Mouse (Mus musculus) embryonic fibroblast, embryonic 13.5 days (primary cell): ENCODE data around the gene Ptrh2. TPM values are rescaled to one million over a fixed set of nuclear protein-coding genes. Genes with fewer than 3 reads are reported as not detected.

Experiments
- H3K27ac ChIP-seq: 2 replicates; pipeline ENCODE4 v1.5.1; 2012; ENCODE audit warnings: low read length, control low read depth, inconsistent platforms; ENCODE audit not compliant: insufficient read depth
- H3K4me1 ChIP-seq: 2 replicates; pipeline ENCODE4 v1.6.1; 2011; ENCODE audit warnings: low read length; ENCODE audit not compliant: control insufficient read depth, insufficient read depth
- H3K4me3 ChIP-seq: 2 replicates; pipeline ENCODE4 v1.5.1; 2011; ENCODE audit warnings: mild to moderate bottlenecking, control low read depth, low read length; ENCODE audit not compliant: insufficient read depth
- CTCF ChIP-seq: IDR thresholded peaks from 2 replicates; pipeline ENCODE4 v1.5.1; 2011; ENCODE audit warnings: mild to moderate bottlenecking, control low read depth, low read length, moderate library complexity, borderline replicate concordance; ENCODE audit not compliant: insufficient read depth
- POLR2A ChIP-seq: IDR thresholded peaks from 2 replicates; pipeline ENCODE4 v1.6.1; 2011; ENCODE audit warnings: low read depth, mild to moderate bottlenecking, control low read depth, low read length, moderate library complexity
- polyA plus RNA-seq: library from polyadenylated mRNA; stranded (reverse); fragments of >200 nt; gene quantifications from 2 replicates; pipeline ENCODE4 v1.2.4, GENCODE M21; 2011; ENCODE audit warnings: low read depth; ENCODE audit not compliant: missing spikeins, insufficient read length

Gene Ptrh2
- polyA plus RNA-seq, 1 experiment, result 18.3 TPM

DNA sequence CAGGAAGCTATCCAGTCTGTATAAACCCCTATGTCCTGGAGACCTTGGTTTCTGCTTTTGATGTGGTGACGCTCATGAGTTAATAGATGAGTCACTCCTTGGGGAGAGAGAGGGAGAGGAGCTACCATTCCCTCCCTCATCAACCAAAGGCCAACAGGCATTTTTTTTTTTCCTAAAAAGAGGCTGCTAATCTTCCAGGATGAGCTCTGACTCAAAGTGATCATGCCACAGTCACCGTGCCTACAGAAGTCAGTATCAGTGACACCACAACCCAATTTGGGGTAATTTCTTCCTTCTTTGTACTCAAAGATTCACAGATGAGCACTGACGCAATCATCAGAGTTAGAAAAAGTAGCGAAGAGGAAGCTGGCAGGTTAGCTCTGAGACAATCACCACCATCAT is 31.2 kb upstream of the Ptrh2 start:
- TF ChIP-seq CTCF (no peak), POLR2A (no peak)
- Histone ChIP-seq H3K4me1 (peaks cover 19% of the 10 kb centered on the region), H3K4me3 (no peak overlapping the region), H3K27ac (peak overlapping the region; percentile 99)

DNA sequence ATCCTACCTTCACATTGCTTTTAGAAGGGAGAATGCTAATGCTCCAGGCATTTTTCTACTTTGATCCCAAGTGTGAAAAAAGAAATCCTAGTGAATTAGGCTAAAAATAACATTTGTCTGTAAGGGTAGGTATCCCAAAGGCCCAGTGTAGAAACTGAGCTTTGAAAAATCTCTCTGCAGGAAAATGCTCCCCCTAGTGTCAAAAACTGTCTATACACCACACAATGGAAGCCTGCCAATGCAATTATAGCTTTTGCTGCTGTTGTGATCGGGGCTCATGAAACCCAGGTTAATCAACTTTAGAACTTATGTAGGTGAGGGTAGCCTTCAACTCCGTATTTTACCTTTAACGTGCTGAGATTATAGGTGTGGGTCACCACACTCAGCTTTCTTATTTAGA is 30.3 kb upstream of the Ptrh2 start:
- Histone ChIP-seq H3K4me3 (no peak overlapping the region), H3K4me1 (peaks cover 16% of the 10 kb centered on the region), H3K27ac (peak overlapping the region; percentile 100)
- no peak for TF ChIP-seq POLR2A
- no peak for TF ChIP-seq CTCF

DNA sequence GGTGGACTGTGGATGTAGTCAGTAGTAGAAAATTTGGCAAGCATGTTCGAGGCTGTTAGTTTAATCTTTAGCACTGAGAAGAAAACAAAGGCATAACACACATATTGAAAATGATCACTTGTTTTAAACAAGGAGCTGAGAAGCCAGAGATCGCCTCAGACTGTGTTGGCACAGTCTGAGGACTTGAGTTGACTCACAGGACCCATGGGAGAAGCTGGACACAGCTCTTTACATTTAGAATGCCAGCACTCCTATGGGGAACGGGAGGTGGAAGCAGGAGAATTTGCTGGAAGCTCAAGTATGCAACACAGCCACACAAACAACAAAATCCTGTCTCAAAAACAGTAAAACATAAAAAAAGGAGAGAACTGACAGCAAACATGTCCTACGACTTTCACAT is 29.7 kb upstream of the Ptrh2 start:
- TF ChIP-seq CTCF, result no peak
- TF ChIP-seq POLR2A, result peak; percentile 7; the same call in 1 of the 2 replicates
- Histone ChIP-seq H3K4me3 (no peak overlapping the region), H3K27ac (peak overlapping the region; percentile 100), H3K4me1 (peaks cover 12% of the 10 kb centered on the region)

DNA sequence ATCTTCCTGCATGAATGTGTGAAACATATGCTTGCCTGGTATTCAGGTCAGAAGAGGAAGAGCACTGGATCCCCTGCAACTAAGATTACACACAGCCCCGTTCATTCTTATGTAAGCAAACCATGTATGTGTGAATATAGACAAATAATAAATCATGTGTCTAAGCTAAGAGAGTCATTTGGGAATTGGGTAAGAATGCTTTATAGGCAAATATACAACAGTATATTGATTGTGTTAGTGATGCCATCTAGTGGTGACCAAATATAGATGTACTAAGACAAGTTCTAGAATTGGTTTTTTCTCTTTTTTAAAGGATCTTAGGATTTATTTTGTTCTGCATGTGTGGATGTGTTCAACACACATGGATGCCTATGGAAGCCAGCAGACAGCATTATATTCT is 28.1 kb upstream of the Ptrh2 start:
- Histone ChIP-seq H3K4me3 (no peak overlapping the region), H3K27ac (peak overlapping the region; percentile 78), H3K4me1 (peaks cover 9% of the 10 kb centered on the region)
- TF ChIP-seq POLR2A (no peak), CTCF (no peak)

DNA sequence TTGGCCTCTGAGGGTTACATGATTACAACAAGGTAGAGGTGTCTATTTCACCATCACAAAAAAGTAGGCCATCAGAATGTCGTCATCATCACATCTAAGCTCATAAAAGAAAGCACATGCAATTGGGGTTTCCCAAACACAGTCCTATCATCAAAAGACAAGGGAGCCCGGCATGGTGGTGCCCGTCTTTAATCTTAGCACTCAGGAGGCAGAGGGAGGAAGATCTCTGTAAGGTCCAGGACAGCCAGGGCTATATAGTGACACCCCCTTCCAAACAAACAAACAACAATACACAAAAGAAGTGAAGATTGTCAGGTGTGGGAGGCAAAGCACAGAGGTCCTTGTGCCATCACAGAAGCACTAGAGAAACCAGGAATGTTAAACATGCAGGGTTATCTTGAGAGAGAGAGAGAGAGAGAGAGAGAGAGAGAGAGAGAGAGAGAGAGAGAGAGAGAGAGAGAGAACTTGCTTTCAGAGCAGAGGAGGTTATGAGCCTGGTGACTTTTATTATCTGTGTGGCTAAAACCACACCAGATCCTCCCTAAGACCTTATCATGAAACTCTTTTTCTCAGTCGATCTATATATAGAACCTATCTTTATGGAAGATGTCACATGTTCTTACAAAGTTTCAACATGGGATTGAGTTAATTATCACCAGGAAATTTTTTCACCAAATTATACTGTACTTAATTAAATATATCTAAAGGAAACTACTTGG is 26.8 kb upstream of the Ptrh2 start:
- Histone ChIP-seq H3K4me3 (no peak overlapping the region), H3K27ac (peak overlapping the region; percentile 47; the same call in 1 of the 2 replicates), H3K4me1 (peaks cover 8% of the 10 kb centered on the region)
- TF ChIP-seq CTCF (no peak), POLR2A (no peak)

DNA sequence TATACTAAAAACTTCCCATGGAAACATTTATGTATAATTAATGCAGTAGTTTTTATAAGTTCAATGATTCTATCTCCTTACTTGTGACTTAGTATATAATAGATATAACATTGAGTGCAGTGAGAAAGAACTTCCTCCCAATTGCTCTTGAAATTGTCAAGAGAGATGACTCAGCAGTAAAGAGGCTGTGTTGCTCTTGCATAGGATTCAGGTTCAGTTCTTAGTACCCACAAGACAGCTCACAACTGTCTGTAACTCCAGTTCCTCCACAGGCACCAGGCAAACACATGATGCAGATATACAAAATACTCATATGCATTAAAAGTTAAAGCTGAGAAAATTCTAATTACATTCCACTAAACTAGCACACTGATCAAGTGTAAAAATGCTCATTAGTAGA is 25.9 kb upstream of the Ptrh2 start:
- Histone ChIP-seq H3K4me1 (peaks cover 2% of the 10 kb centered on the region; the same call in 1 of the 2 replicates), H3K27ac (no peak overlapping the region; the same call in 1 of the 2 replicates), H3K4me3 (no peak overlapping the region)
- TF ChIP-seq POLR2A (no peak), CTCF (no peak)

DNA sequence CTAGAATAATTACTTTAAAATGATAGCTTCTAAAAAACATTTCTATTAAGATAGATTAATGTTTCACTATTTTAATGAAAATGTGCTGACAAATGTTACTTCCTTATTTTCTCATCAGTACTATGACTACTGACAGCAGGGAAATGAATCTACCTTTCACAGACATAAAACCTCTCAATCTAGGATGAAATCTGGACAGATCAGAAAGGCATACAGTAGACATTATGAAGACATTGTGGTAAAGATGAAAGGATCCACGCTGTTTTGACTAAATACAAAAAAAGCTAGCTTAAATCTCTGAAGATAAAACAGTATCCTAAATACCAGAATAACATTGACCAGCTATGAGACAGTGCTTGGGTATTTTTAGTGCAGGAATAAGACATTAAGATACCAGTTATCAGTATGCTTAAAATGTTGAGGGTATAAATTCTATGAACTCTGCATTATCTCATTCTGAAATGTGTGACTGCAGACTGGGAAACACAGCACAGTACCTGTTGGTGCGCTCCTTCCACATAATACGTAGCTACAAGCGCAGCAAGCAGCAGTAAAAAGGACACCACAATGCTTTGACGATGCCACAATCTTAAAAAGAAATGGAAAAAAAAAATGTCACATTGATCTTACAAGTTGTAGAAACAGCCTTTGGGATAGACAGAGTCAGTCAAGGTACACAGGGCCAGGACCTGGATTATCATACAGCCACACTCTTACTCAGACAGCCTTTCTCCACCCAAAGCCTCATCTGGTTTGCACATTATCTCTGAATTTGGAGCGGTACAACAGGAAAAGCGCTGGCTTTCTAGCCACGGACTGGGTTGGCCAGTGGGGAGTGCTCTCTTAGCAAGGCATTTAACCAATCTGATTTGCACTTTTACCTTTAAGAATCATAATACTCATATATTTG is 20.5 kb upstream of the Ptrh2 start:
- H3K4me3 ChIP-seq, result no peak overlapping the region
- TF ChIP-seq CTCF, result no peak
- TF ChIP-seq POLR2A, result no peak
- no peaks in the 10 kb centered on the region; the same call in 1 of the 2 replicates for H3K4me1 ChIP-seq
- H3K27ac ChIP-seq, result no peak overlapping the region

DNA sequence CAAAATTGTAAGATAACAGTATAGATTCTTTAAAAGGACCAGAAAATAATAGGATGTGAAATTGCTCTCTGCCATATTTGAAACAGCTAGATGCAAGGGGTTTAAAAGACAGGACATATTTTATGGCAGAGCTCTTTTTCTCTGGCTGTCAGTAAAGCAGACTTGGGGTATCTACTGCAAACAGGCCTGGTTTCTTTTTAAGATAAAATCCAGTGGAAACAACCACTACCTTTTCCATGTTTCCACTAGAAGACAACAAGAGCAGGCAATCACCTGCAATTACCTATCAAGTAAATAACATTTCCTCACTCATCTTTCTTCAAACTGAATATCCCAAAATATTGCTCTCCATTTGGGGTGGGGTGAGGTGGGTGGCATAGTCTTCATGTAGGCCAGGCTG is 19.8 kb upstream of the Ptrh2 start:
- Histone ChIP-seq H3K4me3 (no peak overlapping the region), H3K27ac (no peak overlapping the region), H3K4me1 (no peaks in the 10 kb centered on the region)
- TF ChIP-seq POLR2A (no peak), CTCF (no peak)

DNA sequence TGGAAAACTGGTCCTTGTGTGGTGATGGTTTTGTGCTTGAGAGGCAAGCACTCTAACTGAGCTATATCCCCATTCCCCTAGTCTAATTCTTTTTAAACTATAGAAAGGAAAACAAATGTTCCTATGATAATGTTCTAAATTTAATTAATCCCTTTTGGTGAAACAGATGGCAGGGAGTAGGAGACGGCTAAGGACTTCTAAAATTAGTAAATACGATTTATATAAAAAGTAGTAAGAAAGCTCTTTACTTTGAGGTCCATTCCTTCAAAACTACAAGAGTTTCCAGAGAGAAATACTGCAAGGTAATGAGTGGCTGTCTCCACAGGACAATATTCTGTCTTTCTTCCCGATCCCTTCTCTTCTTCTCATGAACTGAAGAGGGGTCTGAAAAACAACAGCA is 19.4 kb upstream of the Ptrh2 start:
- Histone ChIP-seq H3K27ac (no peak overlapping the region), H3K4me3 (no peak overlapping the region), H3K4me1 (no peaks in the 10 kb centered on the region)
- TF ChIP-seq POLR2A, result no peak
- TF ChIP-seq CTCF, result no peak

DNA sequence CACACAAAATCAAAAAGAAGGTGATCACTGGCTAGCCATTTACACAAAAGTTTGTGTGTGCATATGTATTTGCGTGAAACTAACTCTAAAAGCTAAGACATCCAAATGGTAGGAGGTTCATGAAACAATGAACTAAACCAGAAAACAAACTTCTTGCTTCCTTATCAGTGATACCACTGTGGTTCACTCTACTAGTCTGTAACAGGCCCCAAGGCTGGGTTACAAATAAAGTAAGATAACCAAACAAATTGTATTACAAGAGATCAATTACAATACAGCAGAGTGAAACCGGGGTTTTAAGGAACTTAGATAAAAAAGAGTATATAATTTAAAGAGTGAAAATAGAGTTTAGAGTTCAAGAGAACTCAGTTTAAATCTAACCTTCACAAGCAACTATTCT is 16.2 kb upstream of the Ptrh2 start:
- no peaks in the 10 kb centered on the region for H3K4me1 ChIP-seq
- TF ChIP-seq CTCF (no peak), POLR2A (no peak)
- no peak overlapping the region for H3K27ac ChIP-seq
- H3K4me3 ChIP-seq, result no peak overlapping the region
